Mouse (Mus musculus): ENCODE measurements around the gene Hist2h2ab. TPM values are rescaled to one million over a fixed set of nuclear protein-coding genes. Genes with fewer than 3 reads are reported as not detected.
A peak's percentile ranks its signal among the peaks of the same experiment; 100 is the strongest.
"Not testable (repeated sequence)": the region's sequence is repeated elsewhere in the genome, so short reads cannot be mapped to it uniquely, and the experiment has no call there.

The Hist2h2ab gene
- polyA plus RNA-seq, 1 experiment from 2014 or later = 2.0 TPM

GRCm38 (mm10) chr3:96262979-96263550 lies 43.4 kb downstream of the Hist2h2ab start, which contains the start of gene Hist2h4:
Gene Hist2h4, minus strand, starts transcription at chr3:96263311.
- under 1% methylated on average over 40 of the region's 40 CpGs for WGBS
- H3K4me2 ChIP-seq = peak within 1 kb of the TSS; percentile 76
- peak within 1 kb of the TSS; percentile 98 for H3K27ac ChIP-seq
- H3K4me3 ChIP-seq (replicated peaks) = peak within 1 kb of the TSS; percentile 61
- H3K4me1 ChIP-seq (replicated peaks) = peaks cover 31% of the 10 kb centered on the region
- ATAC-seq (ENCODE audit: insufficient number of reproducible peaks, insufficient read depth, low FRiP score, low TSS enrichment, low read depth) = peak; percentile 90
- no peaks in the 10 kb centered on the region for H3K36me3 ChIP-seq
- H3K27me3 ChIP-seq = no peaks in the 10 kb centered on the region
- no peaks in the 10 kb centered on the region for H3K9me3 ChIP-seq
- H3K9ac ChIP-seq (replicated peaks) = peak within 1 kb of the TSS; percentile 80

GRCm38 (mm10) chr3:96263558-96264403 lies 44.1 kb downstream of the Hist2h2ab start:
- WGBS = 11% methylated on average over 27 of the region's 27 CpGs
- Histone ChIP-seq H3K4me1 (replicated peaks) (peaks cover 33% of the 10 kb centered on the region), H3K4me3 (replicated peaks) (peak overlapping the region; percentile 61), H3K9me3 (no peaks in the 10 kb centered on the region), H3K36me3 (no peaks in the 10 kb centered on the region), H3K9ac (replicated peaks) (peak overlapping the region; percentile 66), H3K4me2 (peak overlapping the region; percentile 76), H3K27me3 (no peaks in the 10 kb centered on the region), H3K27ac (peak overlapping the region; percentile 98)
- no peak for ATAC-seq (ENCODE audit: insufficient number of reproducible peaks, insufficient read depth, low FRiP score, low TSS enrichment, low read depth)

GRCm38 (mm10) chr3:96264404-96264949 lies 44.8 kb downstream of the Hist2h2ab start:
- no peaks in the 10 kb centered on the region for H3K27me3 ChIP-seq
- WGBS = 77% methylated on average over 7 of the region's 7 CpGs
- H3K4me1 ChIP-seq (replicated peaks) = peaks cover 33% of the 10 kb centered on the region
- H3K9ac ChIP-seq (replicated peaks) = peak overlapping the region; percentile 66
- peak overlapping the region; percentile 98 for H3K27ac ChIP-seq
- no peak for ATAC-seq (ENCODE audit: insufficient number of reproducible peaks, insufficient read depth, low FRiP score, low TSS enrichment, low read depth)
- no peaks in the 10 kb centered on the region for H3K9me3 ChIP-seq
- H3K4me2 ChIP-seq = peak overlapping the region; percentile 76
- peak overlapping the region; percentile 61 for H3K4me3 ChIP-seq (replicated peaks)
- H3K36me3 ChIP-seq = no peaks in the 10 kb centered on the region

- peaks cover 33% of the 10 kb centered on the region for H3K4me1 ChIP-seq (replicated peaks)
- no peak overlapping the region for H3K9ac ChIP-seq (replicated peaks)
- no peak overlapping the region for H3K4me3 ChIP-seq (replicated peaks)
- no peaks in the 10 kb centered on the region for H3K9me3 ChIP-seq
- no peaks in the 10 kb centered on the region for H3K36me3 ChIP-seq
- no peak for ATAC-seq (ENCODE audit: insufficient number of reproducible peaks, insufficient read depth, low FRiP score, low TSS enrichment, low read depth)
- H3K4me2 ChIP-seq = no peak overlapping the region
- no peaks in the 10 kb centered on the region for H3K27me3 ChIP-seq
- WGBS = 88% methylated on average over 8 of the region's 8 CpGs
- 0 out of 2 replicates have a peak overlapping the region, but pooled peaks have one; percentile 41 for H3K27ac ChIP-seq
Observed at GRCm38 (mm10) chr3:96266132-96266710, 46.6 kb downstream of the Hist2h2ab start.

GRCm38 (mm10) chr3:96267541-96267940 lies 47.9 kb downstream of the Hist2h2ab start:
- Histone ChIP-seq H3K4me1 (replicated peaks) (peaks cover 23% of the 10 kb centered on the region), H3K36me3 (no peaks in the 10 kb centered on the region), H3K4me3 (replicated peaks) (no peak overlapping the region), H3K27ac (peak overlapping the region; percentile 95), H3K4me2 (peak overlapping the region; percentile 51; the same call in 1 of the 2 replicates), H3K9ac (replicated peaks) (no peak overlapping the region), H3K27me3 (no peaks in the 10 kb centered on the region), H3K9me3 (no peaks in the 10 kb centered on the region)
- ATAC-seq (ENCODE audit: insufficient number of reproducible peaks, insufficient read depth, low FRiP score, low TSS enrichment, low read depth) = no peak
- 87% methylated on average over 4 of the region's 4 CpGs for WGBS

- peak within 1 kb of the TSS; percentile 77 for H3K4me2 ChIP-seq
- H3K9me3 ChIP-seq = no peaks in the 10 kb centered on the region
- peak within 1 kb of the TSS; percentile 75 for H3K9ac ChIP-seq (replicated peaks)
- no peaks in the 10 kb centered on the region for H3K27me3 ChIP-seq
- peaks cover 22% of the 10 kb centered on the region for H3K4me1 ChIP-seq (replicated peaks)
- no peaks in the 10 kb centered on the region for H3K36me3 ChIP-seq
- whole genome bisulfite sequencing = 24% methylated on average over 30 of the region's 30 CpGs
- H3K27ac ChIP-seq = peak within 1 kb of the TSS; percentile 98
- peak; percentile 60 for ATAC-seq (ENCODE audit: insufficient number of reproducible peaks, insufficient read depth, low FRiP score, low TSS enrichment, low read depth)
- H3K4me3 ChIP-seq (replicated peaks) = peak within 1 kb of the TSS; percentile 53
Observed at GRCm38 (mm10) chr3:96268051-96268775, 48.5 kb downstream of the Hist2h2ab start, which contains the start of gene Hist2h3b. Gene Hist2h3b, plus strand, starts transcription at chr3:96268654.

GRCm38 (mm10) chr3:96268776-96269378 lies 49.2 kb downstream of the Hist2h2ab start:
- not testable (repeated sequence) for H3K36me3 ChIP-seq, H3K27me3 ChIP-seq, H3K9me3 ChIP-seq
- peak overlapping the region; percentile 75 for H3K9ac ChIP-seq (replicated peaks)
- peak; percentile 38; the same call in 1 of the 2 replicates for ATAC-seq (ENCODE audit: insufficient number of reproducible peaks, insufficient read depth, low FRiP score, low TSS enrichment, low read depth)
- H3K4me2 ChIP-seq = peak overlapping the region; percentile 77
- H3K4me3 ChIP-seq (replicated peaks) = peak overlapping the region; percentile 53
- peak overlapping the region; percentile 98 for H3K27ac ChIP-seq
- 0% methylated on average over 19 of the region's 44 CpGs for WGBS
- peaks cover 21% of the 10 kb centered on the region for H3K4me1 ChIP-seq (replicated peaks)

Small RNA genes lying within 50 kb of the gene (microRNA-seq; reads per million reads assigned to microRNA genes)
- gene Gm44492 (not detected), gene Gm47311 (not detected), gene Gm47313 (not detected)

Other genes with a start within 250 kb of the Hist2h2ab start
- 79.8 and 91.8 TPM in 2 replicates for gene Plekho1, start 223.9 kb upstream of the Hist2h2ab start, polyA plus RNA-seq (2016; fragmentation: Nextera tagmentation; extraction: Ambion mirVana)
- 36.5 and 38.9 TPM in 2 replicates for gene Vps45, start 161.4 kb upstream of the Hist2h2ab start, polyA plus RNA-seq (2016; fragmentation: Nextera tagmentation; extraction: Ambion mirVana)
- 18.7 and 23.3 TPM in 2 replicates for gene Otud7b, start 115.3 kb upstream of the Hist2h2ab start, polyA plus RNA-seq (2016; fragmentation: Nextera tagmentation; extraction: Ambion mirVana)
- 31.3 and 34.0 TPM in 2 replicates for gene Mtmr11, start 57.9 kb upstream of the Hist2h2ab start, polyA plus RNA-seq (2016; fragmentation: Nextera tagmentation; extraction: Ambion mirVana)
- 178 and 209 TPM in 2 replicates for gene Sf3b4, start 47.5 kb upstream of the Hist2h2ab start, polyA plus RNA-seq (2016; fragmentation: Nextera tagmentation; extraction: Ambion mirVana)
- 5.6 and 5.9 TPM in 2 replicates for gene Sv2a, start 38.7 kb upstream of the Hist2h2ab start, polyA plus RNA-seq (2016; fragmentation: Nextera tagmentation; extraction: Ambion mirVana)
- 54.6 and 56.3 TPM in 2 replicates for gene Bola1, start 156 bp upstream of the Hist2h2ab start, polyA plus RNA-seq (2016; fragmentation: Nextera tagmentation; extraction: Ambion mirVana)
- 13.1 and 17.7 TPM in 2 replicates for gene Hist2h2ac, start 1.0 kb downstream of the Hist2h2ab start, polyA plus RNA-seq (2016; fragmentation: Nextera tagmentation; extraction: Ambion mirVana)
- gene Hist2h2be, start 1.3 kb downstream of the Hist2h2ab start, polyA plus RNA-seq (2016; fragmentation: Nextera tagmentation; extraction: Ambion mirVana) = 9.9 and 10.4 TPM in 2 replicates
- gene Hist2h3c2, start 19.3 kb downstream of the Hist2h2ab start, polyA plus RNA-seq (2016; fragmentation: Nextera tagmentation; extraction: Ambion mirVana) = 9.0 and 11.9 TPM in 2 replicates
- 50.0 and 66.0 TPM in 2 replicates for gene Hist2h2aa2, start 20.4 kb downstream of the Hist2h2ab start, polyA plus RNA-seq (2016; fragmentation: Nextera tagmentation; extraction: Ambion mirVana)
- gene Hist2h2aa1, start 25.6 kb downstream of the Hist2h2ab start, polyA plus RNA-seq (2016; fragmentation: Nextera tagmentation; extraction: Ambion mirVana) = 17.4 and 36.2 TPM in 2 replicates
- gene Hist2h3c1, start 26.8 kb downstream of the Hist2h2ab start, polyA plus RNA-seq (2016; fragmentation: Nextera tagmentation; extraction: Ambion mirVana) = 0.35 TPM in 1 of 2 replicates, not detected in the other
- gene Hist2h4, start 43.4 kb downstream of the Hist2h2ab start, polyA plus RNA-seq (2016; fragmentation: Nextera tagmentation; extraction: Ambion mirVana) = 19.4 and 26.5 TPM in 2 replicates
- gene Hist2h3b, start 48.8 kb downstream of the Hist2h2ab start, polyA plus RNA-seq (2016; fragmentation: Nextera tagmentation; extraction: Ambion mirVana) = 95.3 and 139 TPM in 2 replicates
- gene Hist2h2bb, start 49.9 kb downstream of the Hist2h2ab start, polyA plus RNA-seq (2016; fragmentation: Nextera tagmentation; extraction: Ambion mirVana) = 21.4 and 34.9 TPM in 2 replicates
- 0.94 and 1.1 TPM in 2 replicates for gene Fcgr1, start 74.1 kb downstream of the Hist2h2ab start, polyA plus RNA-seq (2016; fragmentation: Nextera tagmentation; extraction: Ambion mirVana)
- gene BC107364, start 232.4 kb downstream of the Hist2h2ab start, polyA plus RNA-seq (2016; fragmentation: Nextera tagmentation; extraction: Ambion mirVana) = not detected in 2 replicates